Mouse (Mus musculus) bone marrow macrophage, adult 2 months (primary cell): ENCODE measurements around the gene Sall1.

ENCODE experiments used
- CTCF ChIP-seq: IDR thresholded peaks from 2 replicates; pipeline ENCODE4 v1.5.1; 2012; ENCODE audit warnings: low read depth, mild to moderate bottlenecking, low read length, moderate library complexity
- POLR2A ChIP-seq: IDR thresholded peaks from 2 replicates; pipeline ENCODE4 v1.6.1; 2012; ENCODE audit warnings: mild to moderate bottlenecking, low read depth, low read length, borderline replicate concordance

GRCm38 (mm10) chr8:89024796-89025195 is 19.2 kb downstream of the Sall1 start:
- TF ChIP-seq CTCF: no peak
- TF ChIP-seq POLR2A: no peak
